Mouse (Mus musculus): ENCODE measurements around the gene Nanog. TPM values are rescaled to one million over a fixed set of nuclear protein-coding genes. Genes with fewer than 3 reads are reported as not detected.
A peak's percentile ranks its signal among the peaks of the same experiment; 100 is the strongest.
"Not testable (repeated sequence)": the region's sequence is repeated elsewhere in the genome, so short reads cannot be mapped to it uniquely, and the experiment has no call there.

Gene Nanog
- polyA plus RNA-seq, 1 experiment from 2014 or later: 0.11 TPM

- not testable (repeated sequence) for ATAC-seq (ENCODE audit: low read depth); H3K9ac ChIP-seq (ENCODE audit: low read depth, low read length); H3K4me2 ChIP-seq (ENCODE audit: low read depth, low read length); H3K36me3 ChIP-seq (ENCODE audit: control insufficient read depth, insufficient read depth, low read length); DNase-seq (ENCODE audit: low spot score); H3K27me3 ChIP-seq (replicated peaks; ENCODE audit: control insufficient read depth, insufficient read depth, low read length); H3K9me3 ChIP-seq (ENCODE audit: control insufficient read depth, low read length); H3K4me3 ChIP-seq (ENCODE audit: low read depth, low read length); H3K27ac ChIP-seq (replicated peaks; ENCODE audit: low read depth, low read length); H3K4me1 ChIP-seq (ENCODE audit: control insufficient read depth, insufficient read depth, low read length)
- WGBS: 93% methylated on average over 7 of the region's 7 CpGs
Observed at GRCm38 (mm10) chr6:122713116-122713515, 5.8 kb downstream of the Nanog start.

GRCm38 (mm10) chr6:122714707-122715365 is 7.5 kb downstream of the Nanog start:
- no peak overlapping the region for H3K4me3 ChIP-seq (ENCODE audit: low read depth, low read length)
- ATAC-seq (ENCODE audit: low read depth) (no peak), DNase-seq (ENCODE audit: low spot score) (no peak)
- no peaks in the 10 kb centered on the region for H3K36me3 ChIP-seq (ENCODE audit: control insufficient read depth, insufficient read depth, low read length)
- no peaks in the 10 kb centered on the region for H3K27me3 ChIP-seq (replicated peaks; ENCODE audit: control insufficient read depth, insufficient read depth, low read length)
- H3K9ac ChIP-seq (ENCODE audit: low read depth, low read length): no peak overlapping the region
- H3K9me3 ChIP-seq (ENCODE audit: control insufficient read depth, low read length): no peaks in the 10 kb centered on the region
- no peak overlapping the region for H3K4me2 ChIP-seq (ENCODE audit: low read depth, low read length)
- 50% methylated on average over 7 of the region's 7 CpGs for WGBS
- no peaks in the 10 kb centered on the region for H3K4me1 ChIP-seq (ENCODE audit: control insufficient read depth, insufficient read depth, low read length)
- no peak overlapping the region for H3K27ac ChIP-seq (replicated peaks; ENCODE audit: low read depth, low read length)

GRCm38 (mm10) chr6:122715886-122716285 is 8.6 kb downstream of the Nanog start:
- Histone ChIP-seq H3K9me3 (ENCODE audit: control insufficient read depth, low read length) (no peaks in the 10 kb centered on the region), H3K36me3 (ENCODE audit: control insufficient read depth, insufficient read depth, low read length) (no peaks in the 10 kb centered on the region), H3K27me3 (replicated peaks; ENCODE audit: control insufficient read depth, insufficient read depth, low read length) (no peaks in the 10 kb centered on the region), H3K27ac (replicated peaks; ENCODE audit: low read depth, low read length) (no peak overlapping the region), H3K4me3 (ENCODE audit: low read depth, low read length) (no peak overlapping the region), H3K4me1 (ENCODE audit: control insufficient read depth, insufficient read depth, low read length) (no peaks in the 10 kb centered on the region), H3K9ac (ENCODE audit: low read depth, low read length) (no peak overlapping the region; the same call in 1 of the 2 replicates), H3K4me2 (ENCODE audit: low read depth, low read length) (no peak overlapping the region)
- WGBS: 7% methylated on average over 4 of the region's 4 CpGs
- DNase-seq (ENCODE audit: low spot score) (peak; percentile 9), ATAC-seq (ENCODE audit: low read depth) (no peak)

- H3K4me2 ChIP-seq (ENCODE audit: low read depth, low read length); H3K9ac ChIP-seq (ENCODE audit: low read depth, low read length); H3K4me3 ChIP-seq (ENCODE audit: low read depth, low read length); H3K27ac ChIP-seq (replicated peaks; ENCODE audit: low read depth, low read length); ATAC-seq (ENCODE audit: low read depth); H3K9me3 ChIP-seq (ENCODE audit: control insufficient read depth, low read length); H3K27me3 ChIP-seq (replicated peaks; ENCODE audit: control insufficient read depth, insufficient read depth, low read length); H3K4me1 ChIP-seq (ENCODE audit: control insufficient read depth, insufficient read depth, low read length); H3K36me3 ChIP-seq (ENCODE audit: control insufficient read depth, insufficient read depth, low read length); DNase-seq (ENCODE audit: low spot score): not testable (repeated sequence)
- WGBS: 94% methylated on average over 1 of the region's 1 CpGs
Observed at GRCm38 (mm10) chr6:122718224-122718623, 10.9 kb downstream of the Nanog start.

- peak; percentile 73 for DNase-seq (ENCODE audit: low spot score)
- Histone ChIP-seq H3K4me3 (ENCODE audit: low read depth, low read length) (no peak overlapping the region), H3K4me1 (ENCODE audit: control insufficient read depth, insufficient read depth, low read length) (no peaks in the 10 kb centered on the region), H3K27me3 (replicated peaks; ENCODE audit: control insufficient read depth, insufficient read depth, low read length) (no peaks in the 10 kb centered on the region), H3K27ac (replicated peaks; ENCODE audit: low read depth, low read length) (no peak overlapping the region), H3K36me3 (ENCODE audit: control insufficient read depth, insufficient read depth, low read length) (no peaks in the 10 kb centered on the region), H3K9ac (ENCODE audit: low read depth, low read length) (no peak overlapping the region), H3K4me2 (ENCODE audit: low read depth, low read length) (no peak overlapping the region), H3K9me3 (ENCODE audit: control insufficient read depth, low read length) (no peaks in the 10 kb centered on the region)
- peak; percentile 47; the same call in 1 of the 2 replicates for ATAC-seq (ENCODE audit: low read depth)
- WGBS: 22% methylated on average over 2 of the region's 2 CpGs
Observed at GRCm38 (mm10) chr6:122719942-122720341, 12.7 kb downstream of the Nanog start.

- Histone ChIP-seq H3K36me3 (ENCODE audit: control insufficient read depth, insufficient read depth, low read length) (no peaks in the 10 kb centered on the region), H3K4me3 (ENCODE audit: low read depth, low read length) (no peak overlapping the region), H3K27ac (replicated peaks; ENCODE audit: low read depth, low read length) (no peak overlapping the region), H3K27me3 (replicated peaks; ENCODE audit: control insufficient read depth, insufficient read depth, low read length) (peaks cover 26% of the 10 kb centered on the region), H3K4me1 (ENCODE audit: control insufficient read depth, insufficient read depth, low read length) (no peaks in the 10 kb centered on the region), H3K9ac (ENCODE audit: low read depth, low read length) (no peak overlapping the region), H3K4me2 (ENCODE audit: low read depth, low read length) (peak overlapping the region; percentile 28), H3K9me3 (ENCODE audit: control insufficient read depth, low read length) (no peaks in the 10 kb centered on the region)
- peak; percentile 28; the same call in 1 of the 2 replicates for ATAC-seq (ENCODE audit: low read depth)
- peak; percentile 84 for DNase-seq (ENCODE audit: low spot score)
- 12% methylated on average over 8 of the region's 8 CpGs for WGBS
Observed at GRCm38 (mm10) chr6:122739952-122740351, 32.7 kb downstream of the Nanog start.

- Histone ChIP-seq H3K9ac (ENCODE audit: low read depth, low read length) (peak overlapping the region; percentile 53), H3K36me3 (ENCODE audit: control insufficient read depth, insufficient read depth, low read length) (no peaks in the 10 kb centered on the region), H3K4me3 (ENCODE audit: low read depth, low read length) (peak overlapping the region; percentile 51), H3K4me1 (ENCODE audit: control insufficient read depth, insufficient read depth, low read length) (no peaks in the 10 kb centered on the region), H3K9me3 (ENCODE audit: control insufficient read depth, low read length) (no peaks in the 10 kb centered on the region), H3K27me3 (replicated peaks; ENCODE audit: control insufficient read depth, insufficient read depth, low read length) (peaks cover 27% of the 10 kb centered on the region), H3K4me2 (ENCODE audit: low read depth, low read length) (peak overlapping the region; percentile 74), H3K27ac (replicated peaks; ENCODE audit: low read depth, low read length) (no peak overlapping the region)
- DNase-seq (ENCODE audit: low spot score) (no peak), ATAC-seq (ENCODE audit: low read depth) (no peak)
- WGBS: 7% methylated on average over 25 of the region's 25 CpGs
Observed at GRCm38 (mm10) chr6:122741460-122742227, 34.4 kb downstream of the Nanog start.

GRCm38 (mm10) chr6:122742228-122742899 is 35.1 kb downstream of the Nanog start:
- Histone ChIP-seq H3K9ac (ENCODE audit: low read depth, low read length) (peak overlapping the region; percentile 53), H3K4me3 (ENCODE audit: low read depth, low read length) (peak overlapping the region; percentile 51), H3K4me1 (ENCODE audit: control insufficient read depth, insufficient read depth, low read length) (no peaks in the 10 kb centered on the region), H3K4me2 (ENCODE audit: low read depth, low read length) (peak overlapping the region; percentile 74), H3K9me3 (ENCODE audit: control insufficient read depth, low read length) (no peaks in the 10 kb centered on the region), H3K27ac (replicated peaks; ENCODE audit: low read depth, low read length) (no peak overlapping the region), H3K36me3 (ENCODE audit: control insufficient read depth, insufficient read depth, low read length) (no peaks in the 10 kb centered on the region), H3K27me3 (replicated peaks; ENCODE audit: control insufficient read depth, insufficient read depth, low read length) (peaks cover 27% of the 10 kb centered on the region)
- WGBS: under 1% methylated on average over 23 of the region's 23 CpGs
- DNase-seq (ENCODE audit: low spot score): peak; percentile 72
- ATAC-seq (ENCODE audit: low read depth): peak; percentile 53; the same call in 1 of the 2 replicates
